Mouse (Mus musculus) myocyte (in vitro differentiated cells): ENCODE data around the gene Olfr539.

Experiments
- CEBPB ChIP-seq: IDR thresholded peaks from 2 replicates; pipeline ENCODE4 v1.6.1; 2011; ENCODE audit warnings: mild to moderate bottlenecking, moderate library complexity; ENCODE audit not compliant: poor library complexity, insufficient read depth, severe bottlenecking
- E2F4 ChIP-seq: IDR thresholded peaks from one replicate; pipeline ENCODE4 v1.6.1; 2011; ENCODE audit warnings: mild to moderate bottlenecking, control low read depth, moderate library complexity; ENCODE audit not compliant: insufficient read depth
- MAX ChIP-seq: IDR thresholded peaks from one replicate; pipeline ENCODE4 v1.6.1; 2011; ENCODE audit warnings: low read depth, mild to moderate bottlenecking, control low read depth
- MYOD1 ChIP-seq, 3 experiments: IDR thresholded peaks; one replicate each; pipeline ENCODE4 v1.6.1; 2011; ENCODE audit warnings: control low read depth in 2 of 3, low read depth in 2 of 3, mild to moderate bottlenecking in 2 of 3, moderate library complexity in 1 of 3; ENCODE audit not compliant: insufficient read length in 2 of 3, control insufficient read depth in 1 of 3
- MYOG ChIP-seq, 3 experiments: IDR thresholded peaks; one replicate each; pipeline ENCODE4 v1.6.1; 2011; ENCODE audit warnings: control low read depth in 2 of 3, low read depth in 2 of 3, mild to moderate bottlenecking in 2 of 3; ENCODE audit not compliant: insufficient read length in 2 of 3, control insufficient read depth in 1 of 3, insufficient read depth in 1 of 3
- POLR2A ChIP-seq: IDR thresholded peaks from one replicate; pipeline ENCODE4 v1.6.1; 2011; ENCODE audit warnings: low read depth, mild to moderate bottlenecking, control low read depth, moderate library complexity; ENCODE audit not compliant: insufficient read length
- POLR2AphosphoS2 ChIP-seq: IDR thresholded peaks from one replicate; pipeline ENCODE4 v1.6.1; 2011; ENCODE audit warnings: low read depth, control low read depth; ENCODE audit not compliant: insufficient read length
- REST ChIP-seq: IDR thresholded peaks from one replicate; pipeline ENCODE4 v1.6.1; 2011; ENCODE audit warnings: mild to moderate bottlenecking, control low read depth, moderate library complexity; ENCODE audit not compliant: insufficient read depth, insufficient read length
- TCF3 ChIP-seq: IDR thresholded peaks from one replicate; pipeline ENCODE4 v1.6.1; 2011; ENCODE audit warnings: low read depth, control low read depth; ENCODE audit not compliant: insufficient read length
- USF1 ChIP-seq: IDR thresholded peaks from one replicate; pipeline ENCODE4 v1.6.1; 2011; ENCODE audit warnings: low read depth, mild to moderate bottlenecking, control low read depth, moderate library complexity

- TF ChIP-seq POLR2A (no peak), POLR2AphosphoS2 (no peak), CEBPB (no peak), MAX (no peak), MYOG (IDR thresholded peaks at IDR 0.05; ENCODE audit: control insufficient read depth in 1 of 3, insufficient read depth in 1 of 3, insufficient read length in 2 of 3, low read depth in 2 of 3) (no peak), REST (no peak), E2F4 (no peak), USF1 (no peak), MYOD1 (IDR thresholded peaks at IDR 0.05; ENCODE audit: control insufficient read depth in 1 of 3, insufficient read length in 2 of 3, low read depth in 2 of 3) (no peak), TCF3 (no peak)
Observed at GRCm38 (mm10) chr7:140675863-140676262, 16.1 kb downstream of the Olfr539 start.
